Mouse (Mus musculus) erythroblast, embryonic 14.5 days (primary cell): Measurements from ENCODE around the gene Ubl4b.

Experiments used
- GATA1 ChIP-seq: IDR thresholded peaks from 2 replicates; pipeline ENCODE4 v1.6.1; 2012; ENCODE audit warnings: low read length, inconsistent platforms, mixed read lengths
- TAL1 ChIP-seq: IDR thresholded peaks from 3 replicates; pipeline ENCODE4 v1.6.1; 2012; ENCODE audit warnings: low read length, inconsistent platforms, mixed read lengths

GRCm38 (mm10) chr3:107534951-107535350 is 19.9 kb downstream of the Ubl4b start:
- TF ChIP-seq TAL1: no peak
- no peak for TF ChIP-seq GATA1
